Mouse (Mus musculus): Measurements from ENCODE around the gene Paqr9.

Gene Paqr9

GRCm38 (mm10) chr9:95544598-95544997 is 14.9 kb upstream of the Paqr9 start:
- DNase-seq (ENCODE audit: low spot score): no peak

- no peak for DNase-seq (ENCODE audit: low spot score)
These were observed 12.8 kb upstream of the Paqr9 start for GRCm38 (mm10) chr9:95546679-95547078.

GRCm38 (mm10) chr9:95549626-95550411 is 9.6 kb upstream of the Paqr9 start:
- no peak for DNase-seq (ENCODE audit: low spot score)

- no peak for DNase-seq (ENCODE audit: low spot score)
These were observed 8.3 kb upstream of the Paqr9 start for GRCm38 (mm10) chr9:95550856-95551774.

- DNase-seq (ENCODE audit: low spot score): no peak
These were observed 7.2 kb upstream of the Paqr9 start for GRCm38 (mm10) chr9:95552175-95552705.

GRCm38 (mm10) chr9:95554231-95555221 is 4.9 kb upstream of the Paqr9 start:
- no peak for DNase-seq (ENCODE audit: low spot score)

- DNase-seq (ENCODE audit: low spot score): no peak
These were observed 4.2 kb upstream of the Paqr9 start for GRCm38 (mm10) chr9:95555233-95555740.

GRCm38 (mm10) chr9:95556067-95556512 is 3.4 kb upstream of the Paqr9 start:
- DNase-seq (ENCODE audit: low spot score): no peak

- DNase-seq (ENCODE audit: low spot score): no peak
These were observed 1.7 kb upstream of the Paqr9 start for GRCm38 (mm10) chr9:95557722-95558121.

GRCm38 (mm10) chr9:95558726-95559058 is 765 bp upstream of the Paqr9 start:
- DNase-seq (ENCODE audit: low spot score): no peak

GRCm38 (mm10) chr9:95559936-95560735 is 679 bp downstream of the Paqr9 start:
- DNase-seq (ENCODE audit: low spot score): no peak

- DNase-seq (ENCODE audit: low spot score): no peak
These were observed 4.6 kb downstream of the Paqr9 start for GRCm38 (mm10) chr9:95564047-95564446.

- no peak for DNase-seq (ENCODE audit: low spot score)
These were observed 6.9 kb downstream of the Paqr9 start for GRCm38 (mm10) chr9:95566394-95566793.

- no peak for DNase-seq (ENCODE audit: low spot score)
These were observed 7.5 kb downstream of the Paqr9 start for GRCm38 (mm10) chr9:95566931-95567330.

GRCm38 (mm10) chr9:95569249-95569648 is 9.8 kb downstream of the Paqr9 start:
- no peak for DNase-seq (ENCODE audit: low spot score)

GRCm38 (mm10) chr9:95569966-95570365 is 10.5 kb downstream of the Paqr9 start:
- no peak for DNase-seq (ENCODE audit: low spot score)

GRCm38 (mm10) chr9:95570604-95571003 is 11.1 kb downstream of the Paqr9 start:
- DNase-seq (ENCODE audit: low spot score): no peak

GRCm38 (mm10) chr9:95571494-95571893 is 12.0 kb downstream of the Paqr9 start:
- no peak for DNase-seq (ENCODE audit: low spot score)

GRCm38 (mm10) chr9:95572558-95572957 is 13.1 kb downstream of the Paqr9 start:
- DNase-seq (ENCODE audit: low spot score): no peak

GRCm38 (mm10) chr9:95574116-95574515 is 14.7 kb downstream of the Paqr9 start:
- DNase-seq (ENCODE audit: low spot score): no peak

GRCm38 (mm10) chr9:95577502-95577901 is 18.0 kb downstream of the Paqr9 start:
- no peak for DNase-seq (ENCODE audit: low spot score)
